Mouse (Mus musculus) limb, embryonic 14.5 days (tissue): ENCODE results near the gene Wdr75. TPM values are rescaled to one million over a fixed set of nuclear protein-coding genes. Genes with fewer than 3 reads are reported as not detected.

ENCODE experiments used
- ATAC-seq: fragments of 200-750 bp; cut with Nextera tagmentation; 2 replicates; pipeline ENCODE4 v1.8.0; 2017; ENCODE audit warnings: low read depth, moderate number of reproducible peaks, moderate TSS enrichment; ENCODE audit not compliant: low FRiP score
- DNase-seq: peaks from one replicate; pipeline ENCODE4 v3.0.0-alpha.2; 2015; ENCODE audit warnings: low spot score
- H3K27ac ChIP-seq: fragments of 300-500 bp; sonication (generic); replicated peaks from 2 replicates; pipeline ENCODE4 v1.5.1; 2014; ENCODE audit warnings: low read depth, mild to moderate bottlenecking, low read length, moderate library complexity, mixed read lengths
- H3K27me3 ChIP-seq: fragments of 300-500 bp; sonication (generic); 2 replicates; pipeline ENCODE4 v1.6.1; 2014; ENCODE audit warnings: low read length, mixed read lengths; ENCODE audit not compliant: control insufficient read depth, insufficient read depth
- H3K36me3 ChIP-seq: fragments of 300-500 bp; sonication (generic); 2 replicates; pipeline ENCODE4 v1.6.1; 2014; ENCODE audit warnings: mild to moderate bottlenecking, low read length, moderate library complexity, mixed read lengths; ENCODE audit not compliant: control insufficient read depth, insufficient read depth
- H3K4me1 ChIP-seq: fragments of 300-500 bp; sonication (generic); 2 replicates; pipeline ENCODE4 v1.6.1; 2014; ENCODE audit warnings: antibody characterized with exemption, low read length, mixed read lengths; ENCODE audit not compliant: control insufficient read depth, insufficient read depth
- H3K4me2 ChIP-seq: fragments of 300-500 bp; sonication (generic); replicated peaks from 2 replicates; pipeline ENCODE4 v1.6.1; 2014; ENCODE audit warnings: low read depth, mild to moderate bottlenecking, low read length, moderate library complexity; ENCODE audit not compliant: severe bottlenecking
- H3K4me3 ChIP-seq: fragments of 300-500 bp; sonication (generic); replicated peaks from 2 replicates; pipeline ENCODE4 v1.5.1; 2014; ENCODE audit warnings: low read length
- H3K9ac ChIP-seq: fragments of 300-500 bp; sonication (generic); 2 replicates; pipeline ENCODE4 v1.6.1; 2014; ENCODE audit warnings: mild to moderate bottlenecking, low read depth, low read length, moderate library complexity; ENCODE audit not compliant: severe bottlenecking
- H3K9me3 ChIP-seq: fragments of 300-500 bp; sonication (generic); 2 replicates; pipeline ENCODE4 v1.6.1; 2016; ENCODE audit warnings: low read length; ENCODE audit not compliant: control insufficient read depth
- POLR2A ChIP-seq: fragments of 200-500 bp; IDR thresholded peaks from 2 replicates; pipeline ENCODE4 v1.8.0; 2012; ENCODE audit warnings: inconsistent platforms, mild to moderate bottlenecking, moderate library complexity, borderline replicate concordance; ENCODE audit not compliant: insufficient read depth, insufficient read length; ENCODE audit errors: extremely low read depth
- WGBS: fragments of 180-500 bp; shearing (Covaris S2); extraction: QIAGEN DNeasy Blood & Tissue Kit; methylation state at CpG from one replicate; pipeline ENCODE4 v1.1.7; 2014; 5-methylcytosine and 5-hydroxymethylcytosine counted together
- polyA plus RNA-seq, 2 experiments: library from polyadenylated mRNA; depleted of rRNA in 1 of 2; stranded (reverse) in 1 of 2; unstranded in 1 of 2; fragments of >200 nt; fragmentation: Nextera tagmentation in 1 of 2; extraction: Ambion mirVana in 1 of 2; gene quantifications; 2 replicates each; pipeline versions ENCODE4 v1.2.1 to v1.2.3; 2012 to 2014

Gene Wdr75
- polyA plus RNA-seq, 2 experiments: 64.1 to 69.1 TPM

DNA sequence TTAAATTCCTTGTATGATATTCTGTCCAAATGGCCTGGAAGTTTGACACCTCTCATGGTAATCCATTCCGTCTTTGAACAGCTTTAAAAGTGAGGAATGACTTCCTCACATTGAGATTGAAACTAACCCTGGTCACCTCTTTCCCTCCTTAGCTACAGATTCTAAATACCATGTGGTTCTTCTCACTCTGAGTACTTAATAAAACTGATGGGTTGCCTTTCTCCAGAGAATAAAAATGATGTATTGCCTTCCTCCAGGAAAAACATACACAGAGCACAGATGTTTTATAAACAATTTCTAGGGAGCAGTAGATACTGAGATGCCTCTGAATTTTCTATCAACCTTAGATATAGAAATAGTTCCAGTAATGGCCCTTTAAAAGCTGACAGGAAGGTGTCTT is 73.1 kb downstream of the Wdr75 start:
- no peak for DNase-seq

DNA sequence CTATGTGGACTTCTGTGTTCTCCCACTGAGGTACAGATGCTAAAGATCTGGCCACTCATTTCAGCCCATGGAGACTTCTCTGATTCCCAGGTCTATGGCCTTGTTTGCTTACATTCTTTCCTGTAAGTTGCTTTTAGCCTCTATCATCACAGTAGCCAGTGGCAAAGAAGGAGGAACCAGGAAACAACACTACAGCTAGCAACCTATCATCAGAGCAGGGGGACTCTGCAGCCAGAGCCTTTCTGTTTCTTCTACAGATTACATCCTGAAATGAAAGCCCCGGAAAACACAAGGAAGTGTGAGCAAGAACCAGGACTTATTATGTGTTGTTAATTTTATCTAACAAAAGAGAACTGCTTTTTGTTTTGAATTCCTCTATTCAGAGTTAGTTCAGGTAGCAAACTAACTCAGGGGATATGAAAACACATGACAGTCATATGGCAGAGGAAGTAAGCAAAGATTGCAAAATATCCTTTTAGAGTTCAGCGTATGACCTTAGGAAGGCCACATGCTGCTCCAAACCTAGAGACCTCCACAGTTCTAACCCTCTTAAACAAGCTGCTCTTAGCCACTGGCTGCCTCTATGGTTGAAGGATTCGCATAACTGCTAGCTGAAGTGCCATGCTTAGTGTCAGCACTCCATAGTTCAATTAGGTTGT is 73.6 kb downstream of the Wdr75 start:
- no peak for ATAC-seq
- 69% methylated on average over 3 of the region's 3 CpGs for WGBS

More for the DNA sequence above, 73.1 kb downstream of the Wdr75 start:
- TF ChIP-seq POLR2A: no peak
- no peaks in the 10 kb centered on the region for H3K36me3 ChIP-seq
- no peak for ATAC-seq
- no peak overlapping the region for H3K4me3 ChIP-seq
- no peaks in the 10 kb centered on the region for H3K27me3 ChIP-seq
- 57% methylated on average over 1 of the region's 1 CpGs for WGBS
- H3K4me1 ChIP-seq: peaks cover 15% of the 10 kb centered on the region; the same call in 1 of the 2 replicates
- no peak overlapping the region for H3K9ac ChIP-seq
- H3K27ac ChIP-seq: no peak overlapping the region
- no peaks in the 10 kb centered on the region for H3K9me3 ChIP-seq
- H3K4me2 ChIP-seq: no peak overlapping the region

More for the DNA sequence above, 73.6 kb downstream of the Wdr75 start:
- no peak overlapping the region for H3K27ac ChIP-seq
- H3K9me3 ChIP-seq: no peaks in the 10 kb centered on the region
- H3K4me3 ChIP-seq: no peak overlapping the region
- no peak overlapping the region for H3K4me2 ChIP-seq
- no peaks in the 10 kb centered on the region for H3K27me3 ChIP-seq
- peaks cover 15% of the 10 kb centered on the region; the same call in 1 of the 2 replicates for H3K4me1 ChIP-seq
- no peak for TF ChIP-seq POLR2A
- H3K36me3 ChIP-seq: no peaks in the 10 kb centered on the region
- DNase-seq: no peak
- no peak overlapping the region for H3K9ac ChIP-seq

Other genes starting within 250 kb of the Wdr75 start
- gene Gm5269, start 95.1 kb downstream of the Wdr75 start, polyA plus RNA-seq (2012; rRNA removed): not detected in 2 replicates
- gene Gm5269, start 95.1 kb downstream of the Wdr75 start, polyA plus RNA-seq (2014; fragmentation: Nextera tagmentation; extraction: Ambion mirVana): not detected in 2 replicates
- 15.9 and 16.0 TPM in 2 replicates for gene Slc40a1, start 131.4 kb downstream of the Wdr75 start, polyA plus RNA-seq (2012; rRNA removed)
- 46.1 and 50.7 TPM in 2 replicates for gene Slc40a1, start 131.4 kb downstream of the Wdr75 start, polyA plus RNA-seq (2014; fragmentation: Nextera tagmentation; extraction: Ambion mirVana)